Mouse (Mus musculus) embryo, embryonic 10 days (tissue): Measurements from ENCODE around the gene Pnpla6.

Experiments used
- DNase-seq: peaks from one replicate; pipeline ENCODE4 v3.0.0-alpha.2; 2015; ENCODE audit warnings: low spot score

Pnpla6 gene

GRCm38 (mm10) chr8:3507979-3508754 lies 7.0 kb upstream of the Pnpla6 start:
- no peak for DNase-seq

GRCm38 (mm10) chr8:3514681-3515247 lies 420 bp upstream of the Pnpla6 start:
- DNase-seq, result no peak

- DNase-seq, result peak; percentile 53
Measured at GRCm38 (mm10) chr8:3515771-3516417, 710 bp downstream of the Pnpla6 start.

- DNase-seq, result peak; percentile 96
Measured at GRCm38 (mm10) chr8:3516450-3517116, 1.4 kb downstream of the Pnpla6 start.

- DNase-seq, result no peak
Measured at GRCm38 (mm10) chr8:3517117-3517495, 1.9 kb downstream of the Pnpla6 start.

GRCm38 (mm10) chr8:3522007-3522697 lies 7.0 kb downstream of the Pnpla6 start:
- no peak for DNase-seq

GRCm38 (mm10) chr8:3530816-3531215 lies 15.6 kb downstream of the Pnpla6 start:
- no peak for DNase-seq

- no peak for DNase-seq
Measured at GRCm38 (mm10) chr8:3531936-3532335, 16.8 kb downstream of the Pnpla6 start.

GRCm38 (mm10) chr8:3536053-3536841 lies 21.1 kb downstream of the Pnpla6 start:
- peak; percentile 42 for DNase-seq

GRCm38 (mm10) chr8:3536940-3537339 lies 21.8 kb downstream of the Pnpla6 start:
- DNase-seq, result no peak

- DNase-seq, result no peak
Measured at GRCm38 (mm10) chr8:3537666-3538065, 22.5 kb downstream of the Pnpla6 start.

- no peak for DNase-seq
Measured at GRCm38 (mm10) chr8:3539146-3539545, 24.0 kb downstream of the Pnpla6 start.

- no peak for DNase-seq
Measured at GRCm38 (mm10) chr8:3540076-3540475, 24.9 kb downstream of the Pnpla6 start.

- no peak for DNase-seq
Measured at GRCm38 (mm10) chr8:3546511-3546910, 31.3 kb downstream of the Pnpla6 start.

GRCm38 (mm10) chr8:3552240-3552639 lies 37.1 kb downstream of the Pnpla6 start:
- DNase-seq, result no peak

- no peak for DNase-seq
Measured at GRCm38 (mm10) chr8:3556114-3556513, 40.9 kb downstream of the Pnpla6 start.

- peak; percentile 81 for DNase-seq
Measured at GRCm38 (mm10) chr8:3567641-3568371, 52.6 kb downstream of the Pnpla6 start, which contains the start of gene C330021F23Rik. Gene C330021F23Rik, plus strand, starts transcription at chr8:3567990.

- no peak for DNase-seq
Measured at GRCm38 (mm10) chr8:3568378-3568777, 53.2 kb downstream of the Pnpla6 start.

- no peak for DNase-seq
Measured at GRCm38 (mm10) chr8:3569784-3570183, 54.6 kb downstream of the Pnpla6 start.

- no peak for DNase-seq
Measured at GRCm38 (mm10) chr8:3574546-3574945, 59.4 kb downstream of the Pnpla6 start.
